Mouse (Mus musculus) spleen, adult 2 months (tissue): ENCODE measurements around the gene Pla2g4c.

ENCODE experiments used
- CTCF ChIP-seq: fragments of 200-500 bp; IDR thresholded peaks from 2 replicates; pipeline ENCODE4 v1.5.1; 2011; ENCODE audit warnings: mild to moderate bottlenecking, inconsistent platforms; ENCODE audit not compliant: insufficient read depth, insufficient read length, insufficient replicate concordance; ENCODE audit errors: extremely low read depth
- POLR2A ChIP-seq: fragments of 200-500 bp; IDR thresholded peaks from 2 replicates; pipeline ENCODE4 v1.6.1; 2011; ENCODE audit warnings: low read depth, low read length, inconsistent platforms

DNA sequence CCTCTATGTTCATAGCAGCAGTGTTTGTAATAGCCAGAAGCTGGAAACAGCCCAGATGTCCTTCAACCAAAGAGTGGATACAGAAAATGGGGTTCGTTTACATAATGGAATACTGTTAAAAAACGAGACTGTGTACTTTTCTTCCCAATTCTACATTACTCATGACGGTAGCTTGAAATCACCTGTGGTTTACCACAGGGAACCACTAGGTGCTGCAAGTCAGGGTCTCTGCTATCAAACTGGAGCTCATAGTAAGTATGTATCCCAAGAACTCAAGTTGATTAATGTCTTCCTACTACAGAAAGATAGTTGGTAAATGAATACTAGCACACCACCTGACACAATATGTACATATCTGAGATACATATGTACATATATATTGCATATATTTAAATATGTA is 3.0 kb upstream of the Pla2g4c start:
- TF ChIP-seq CTCF (no peak), POLR2A (no peak)
